Mouse (Mus musculus) forelimb bud, embryonic 11.5 days (tissue): ENCODE data around the gene Ppp1r9a.

Experiments
- DNase-seq: peaks from one replicate; pipeline ENCODE4 v3.0.0-alpha.2; 2012; ENCODE audit warnings: low read depth, low spot score

The Ppp1r9a gene

DNA sequence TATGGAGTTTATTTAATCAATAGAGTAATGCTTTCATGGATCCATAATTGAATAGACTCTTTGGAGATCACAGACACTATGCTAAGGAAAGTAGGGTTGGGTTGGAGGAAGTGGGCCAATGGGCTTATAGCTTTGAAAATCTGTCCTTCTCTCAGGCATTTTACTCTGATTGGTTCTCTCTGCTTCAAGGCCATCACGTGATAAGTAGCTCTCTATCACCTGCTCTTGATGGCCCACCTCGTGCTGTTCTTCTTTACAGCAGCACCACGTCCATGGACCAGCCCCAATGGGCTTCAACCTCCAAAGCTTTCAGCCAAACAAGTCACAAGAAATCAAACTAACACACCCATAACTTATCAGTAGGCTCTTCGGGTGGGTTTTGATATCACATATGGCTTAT, 288.0 kb downstream of the Ppp1r9a start:
- DNase-seq, result no peak

DNA sequence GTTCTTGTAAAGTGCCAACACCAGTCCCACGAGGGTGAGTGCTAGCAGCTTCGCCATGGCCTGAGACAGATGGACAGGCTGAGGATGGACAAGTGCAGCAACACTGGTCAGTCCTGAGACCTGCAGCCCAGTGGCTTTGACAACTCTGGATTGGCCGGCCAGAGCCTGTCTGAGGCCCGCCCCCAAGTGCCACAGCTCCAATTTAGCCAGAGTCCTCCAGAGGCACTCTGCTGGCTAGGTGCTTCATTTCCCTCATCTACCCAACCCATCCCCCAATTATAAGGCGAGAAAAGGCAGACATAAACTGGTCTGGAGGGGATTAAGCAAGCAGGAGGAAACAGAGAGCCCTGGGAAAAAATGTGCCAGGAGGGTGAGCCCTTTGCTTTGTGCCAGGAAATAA, 291.0 kb downstream of the Ppp1r9a start, which contains the start of gene Pon1:
Gene Pon1 (minus strand): TSS at position 254 of the 400 bp plus-strand sequence.
- no peak for DNase-seq

DNA sequence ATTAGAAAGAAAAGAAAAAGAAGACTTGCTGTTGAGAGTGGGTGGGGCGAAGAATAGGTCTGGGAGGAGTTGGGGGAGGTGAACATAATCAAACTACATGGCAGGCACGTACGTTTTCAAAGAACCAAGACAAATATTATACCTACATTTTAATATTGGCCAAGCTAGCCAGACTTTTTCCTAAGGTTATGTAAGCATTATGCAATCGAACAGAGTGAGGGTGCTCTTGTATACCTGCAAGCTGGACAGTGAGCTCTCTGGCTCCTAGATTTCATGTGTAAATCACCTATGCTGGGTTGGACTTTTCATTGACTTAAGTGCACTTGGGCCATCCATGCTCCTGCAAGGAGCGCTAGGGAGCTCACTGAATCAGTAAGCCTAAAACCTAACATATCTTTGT, 295.9 kb downstream of the Ppp1r9a start:
- no peak for DNase-seq

DNA sequence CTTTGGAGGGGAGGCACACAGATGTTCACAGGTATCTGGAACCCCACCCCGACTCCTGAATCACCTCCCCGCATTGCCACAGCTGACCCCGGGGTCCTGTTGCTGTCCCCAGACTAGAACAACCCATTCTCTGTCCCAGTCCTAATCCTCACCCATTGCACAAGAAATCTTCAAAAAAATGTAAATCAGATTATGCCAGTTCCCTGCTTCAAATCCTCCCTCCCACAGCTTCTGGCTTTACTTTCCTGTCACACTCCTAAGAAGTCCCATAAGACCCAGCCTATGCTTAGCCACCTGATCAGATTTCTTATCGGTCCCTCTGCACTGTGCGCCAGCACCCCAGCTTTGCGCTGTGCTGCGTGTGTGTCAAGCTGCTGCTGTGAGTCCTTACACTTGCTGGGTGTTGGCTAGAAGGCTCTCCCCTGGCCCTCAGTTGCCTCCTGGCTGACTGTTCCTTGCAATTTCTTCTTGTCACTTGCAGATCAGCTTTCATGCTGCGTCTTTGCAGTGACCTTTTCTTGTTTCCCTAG, 296.7 kb downstream of the Ppp1r9a start:
- no peak for DNase-seq

DNA sequence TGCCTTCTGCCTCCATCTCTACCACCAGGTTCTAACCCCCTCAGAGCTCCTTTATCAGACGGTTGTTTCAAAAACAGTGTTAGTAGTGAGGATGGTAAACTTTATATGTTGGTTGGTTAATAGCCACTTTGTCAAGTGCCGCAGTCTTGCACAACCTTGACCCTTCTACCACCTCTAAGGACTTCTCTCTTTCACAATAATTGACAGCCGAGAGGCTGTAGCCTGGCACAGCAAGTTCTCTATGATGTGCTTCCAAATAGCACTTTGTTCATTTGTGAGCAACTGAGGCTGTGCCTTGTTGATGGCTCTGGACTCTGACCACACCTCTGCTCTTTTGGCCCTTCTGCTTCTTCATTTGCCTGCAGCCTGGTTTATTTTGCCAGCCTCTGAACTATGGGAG, 297.2 kb downstream of the Ppp1r9a start:
- no peak for DNase-seq

DNA sequence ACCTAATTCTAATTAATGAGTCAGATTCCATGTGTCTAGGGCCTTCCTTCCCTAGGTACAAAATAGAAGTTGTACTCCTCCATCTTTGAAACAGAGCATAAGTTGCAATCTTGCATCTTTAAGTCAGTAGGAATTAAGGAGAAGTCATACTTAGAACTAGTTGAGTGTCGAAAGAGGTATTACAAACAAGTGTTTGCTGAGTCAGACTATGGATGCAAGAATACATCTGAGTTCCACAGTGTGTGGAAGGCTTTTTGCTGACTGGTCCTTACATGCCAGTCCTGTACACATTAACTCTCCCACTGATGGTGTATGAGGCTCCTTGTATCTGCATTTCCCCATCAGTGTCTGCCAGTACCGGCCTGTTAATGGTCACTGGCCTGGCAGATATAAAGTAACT, 305.1 kb downstream of the Ppp1r9a start:
- no peak for DNase-seq
